Mouse (Mus musculus) bone marrow, adult 2 months (tissue): ENCODE results near the gene Efna4. TPM values are rescaled to one million over a fixed set of nuclear protein-coding genes. Genes with fewer than 3 reads are reported as not detected.

Source experiments
- H3K27ac ChIP-seq: fragments of 200-500 bp; 2 replicates; pipeline ENCODE4 v1.5.1; 2012; ENCODE audit warnings: low read depth, mild to moderate bottlenecking, control low read depth, inconsistent platforms, low read length; ENCODE audit not compliant: control insufficient read depth, poor library complexity, insufficient read depth
- H3K4me1 ChIP-seq: fragments of 200-500 bp; 2 replicates; pipeline ENCODE4 v1.6.1; 2011; ENCODE audit warnings: low read length; ENCODE audit not compliant: control insufficient read depth, insufficient read depth
- H3K4me3 ChIP-seq: fragments of 200-500 bp; replicated peaks from 2 replicates; pipeline ENCODE3; 2011; ENCODE audit warnings: mild to moderate bottlenecking, low read depth, low read length, control low read depth; ENCODE audit not compliant: control insufficient read depth
- CTCF ChIP-seq: fragments of 200-500 bp; IDR thresholded peaks from 2 replicates; pipeline ENCODE4 v1.5.1; 2011; ENCODE audit warnings: low read length, control low read depth; ENCODE audit not compliant: control insufficient read depth, insufficient read depth
- POLR2A ChIP-seq: fragments of 200-500 bp; IDR thresholded peaks from 2 replicates; pipeline ENCODE4 v1.6.1; 2011; ENCODE audit warnings: low read depth, mild to moderate bottlenecking, control low read depth, low read length, borderline replicate concordance; ENCODE audit not compliant: control insufficient read depth
- WGBS: fragments of 180-500 bp; shearing (Covaris S2); methylation state at CpG from one replicate; pipeline ENCODE4 v1.1.7; 2018; 5-methylcytosine and 5-hydroxymethylcytosine counted together
- polyA plus RNA-seq: library from polyadenylated mRNA; stranded (reverse); fragments of >200 nt; gene quantifications from 2 replicates; pipeline ENCODE4 v1.2.4, GENCODE M21; 2011; ENCODE audit warnings: low replicate concordance; ENCODE audit not compliant: missing spikeins, insufficient read depth, insufficient read length

Gene Efna4
- polyA plus RNA-seq, 1 experiment = not detected

DNA sequence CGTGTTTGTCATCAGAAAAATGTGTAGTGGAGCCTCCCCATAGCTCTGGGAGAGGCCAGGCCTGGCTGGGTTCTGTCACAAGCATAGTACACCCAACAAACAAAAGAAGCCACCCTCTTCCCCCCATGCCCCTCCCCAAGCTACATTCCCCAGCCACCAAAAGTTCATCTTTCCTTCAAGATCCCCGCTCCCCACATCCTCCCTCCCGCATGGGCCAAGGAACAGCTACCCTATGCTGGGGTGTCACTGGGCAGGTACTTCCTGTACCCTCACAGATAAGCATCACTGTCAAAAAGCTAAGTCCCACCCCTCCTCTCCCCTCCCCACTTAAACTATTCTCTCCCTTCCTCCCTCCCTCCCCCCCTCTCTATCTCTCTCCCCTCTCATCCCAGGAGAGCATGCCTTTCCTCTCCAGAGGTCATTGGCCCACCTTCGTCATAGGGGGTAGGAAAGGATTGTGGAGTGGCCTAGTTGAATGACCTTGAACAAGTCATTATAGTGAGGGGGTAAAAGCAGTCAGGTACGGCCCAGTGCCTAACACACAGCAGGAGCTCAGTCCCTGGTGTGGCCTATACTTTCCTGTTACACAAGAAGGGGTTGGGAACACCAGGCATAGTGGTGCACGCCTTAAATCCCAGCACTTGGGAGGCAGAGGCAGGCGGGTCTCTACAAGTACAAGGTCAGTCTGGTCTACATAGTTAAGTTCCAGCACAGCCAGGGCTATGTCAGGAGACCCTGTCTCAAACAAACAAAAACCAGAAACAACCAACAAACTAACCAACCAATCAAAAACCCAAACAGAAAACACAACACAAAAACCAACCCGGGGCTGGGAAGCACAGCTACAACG is 44.4 kb upstream of the Efna4 start:
- H3K4me1 ChIP-seq = peaks cover 6% of the 10 kb centered on the region
- H3K4me3 ChIP-seq = no peak overlapping the region

DNA sequence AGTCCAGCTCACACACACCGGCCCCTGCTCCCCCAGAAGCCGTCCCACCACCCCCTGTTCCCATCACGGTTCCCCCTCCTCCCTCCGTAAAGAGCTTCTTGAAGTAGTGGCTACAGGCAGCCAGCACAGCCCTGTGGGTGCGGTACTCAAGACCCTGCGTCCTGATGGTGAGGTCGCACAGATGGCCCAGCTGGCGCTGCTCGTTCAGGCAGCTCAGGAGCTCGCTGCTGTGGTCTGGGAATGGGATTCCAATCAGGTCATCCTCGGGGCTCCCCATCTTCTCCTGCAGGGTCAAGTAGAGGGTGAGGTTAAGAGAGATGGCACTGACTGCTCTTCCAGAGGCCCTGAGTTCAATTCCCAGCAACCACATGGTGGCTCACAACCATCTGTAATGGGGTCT is 43.4 kb upstream of the Efna4 start:
- H3K27ac ChIP-seq = no peak overlapping the region
- no peak overlapping the region for H3K4me3 ChIP-seq
- WGBS = 92% methylated on average over 11 of the region's 11 CpGs
- TF ChIP-seq CTCF (no peak), POLR2A (no peak)
- peaks cover 6% of the 10 kb centered on the region for H3K4me1 ChIP-seq

More for the DNA sequence above, 44.4 kb upstream of the Efna4 start:
- no peak for TF ChIP-seq CTCF
- TF ChIP-seq POLR2A = no peak
- no peak overlapping the region for H3K27ac ChIP-seq
- WGBS = 78% methylated on average over 9 of the region's 9 CpGs

- 94% methylated on average over 18 of the region's 18 CpGs for WGBS
- H3K4me1 ChIP-seq = peaks cover 6% of the 10 kb centered on the region
- H3K27ac ChIP-seq = no peak overlapping the region
- no peak overlapping the region for H3K4me3 ChIP-seq
- TF ChIP-seq POLR2A (no peak), CTCF (no peak)
These were observed 42.9 kb upstream of the Efna4 start for GRCm38 (mm10) chr3:89380711-89381110.

DNA sequence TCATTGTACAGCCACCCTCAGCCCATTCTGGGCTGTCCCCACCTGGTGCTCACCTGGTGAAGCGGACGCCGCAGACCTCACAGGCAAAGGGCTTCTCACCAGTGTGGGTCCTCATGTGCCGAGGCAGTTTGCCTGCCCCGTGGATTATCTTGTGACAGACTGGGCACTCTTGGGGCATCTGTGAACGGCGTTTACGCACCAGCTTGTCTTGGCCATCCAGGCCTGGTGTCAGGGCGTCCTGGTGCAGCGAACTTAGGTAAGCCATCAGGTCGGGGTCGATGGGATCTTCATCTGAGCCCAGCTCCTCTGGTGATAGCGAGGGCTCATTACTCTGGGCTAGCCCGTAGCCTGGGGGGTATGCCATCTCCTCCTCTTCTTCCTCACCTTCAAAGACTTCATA is 42.5 kb upstream of the Efna4 start:
- no peak overlapping the region for H3K27ac ChIP-seq
- no peak overlapping the region for H3K4me3 ChIP-seq
- H3K4me1 ChIP-seq = peaks cover 6% of the 10 kb centered on the region
- 90% methylated on average over 14 of the region's 14 CpGs for WGBS
- TF ChIP-seq POLR2A = no peak

DNA sequence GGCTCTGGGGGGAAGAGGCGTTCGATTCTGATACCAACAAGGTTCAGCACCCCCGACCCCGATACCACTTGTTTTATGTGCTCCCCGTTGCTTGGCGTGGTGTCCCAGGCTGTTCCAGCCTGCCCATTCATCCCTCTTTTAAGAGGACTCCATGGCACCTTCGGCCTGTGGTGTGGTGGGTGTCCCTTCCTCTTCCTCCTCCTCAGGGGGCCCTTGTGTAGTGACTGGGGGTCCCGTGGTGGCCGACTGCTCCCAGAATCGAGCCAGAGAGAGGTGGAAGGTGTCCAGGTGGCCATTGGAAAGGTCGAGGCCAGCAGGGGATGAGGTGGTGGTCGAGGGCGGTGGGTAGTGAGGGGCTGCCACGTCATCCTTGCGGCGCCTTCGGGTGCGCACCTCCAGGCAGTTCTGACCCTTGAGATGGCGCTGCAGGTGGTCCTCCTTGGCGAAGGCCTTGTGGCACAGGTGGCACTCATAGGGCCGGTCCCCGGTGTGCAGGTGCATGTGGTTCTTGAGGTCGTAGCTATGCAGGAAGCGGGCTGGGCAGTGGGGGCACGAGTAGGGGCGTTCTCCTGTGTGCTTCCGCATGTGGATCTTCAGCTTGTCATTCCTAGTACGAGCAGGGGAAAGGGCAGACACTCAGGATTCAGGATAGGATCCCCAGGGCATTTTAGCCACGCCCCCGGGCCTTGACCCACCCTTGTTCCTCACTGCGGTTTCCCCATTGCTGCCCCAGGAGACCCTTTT is 41.7 kb upstream of the Efna4 start:
- 70% methylated on average over 31 of the region's 31 CpGs for WGBS
- Histone ChIP-seq H3K27ac (0 out of 2 replicates have a peak overlapping the region, but pooled peaks have one; percentile 10), H3K4me1 (peaks cover 6% of the 10 kb centered on the region), H3K4me3 (no peak overlapping the region)
- TF ChIP-seq POLR2A = peak; percentile 10; the same call in 1 of the 2 replicates
- TF ChIP-seq CTCF = no peak

- TF ChIP-seq CTCF (peak; percentile 79), POLR2A (no peak; the same call in 1 of the 2 replicates)
- peak overlapping the region; percentile 57 for H3K27ac ChIP-seq
- 5% methylated on average over 28 of the region's 29 CpGs for WGBS
- H3K4me1 ChIP-seq = 0 out of 2 replicates have a peak, but pooled peaks cover 4% of the 10 kb centered on the region
- H3K4me3 ChIP-seq = peak overlapping the region; percentile 14
These were observed 40.7 kb upstream of the Efna4 start for GRCm38 (mm10) chr3:89378394-89379067.

DNA sequence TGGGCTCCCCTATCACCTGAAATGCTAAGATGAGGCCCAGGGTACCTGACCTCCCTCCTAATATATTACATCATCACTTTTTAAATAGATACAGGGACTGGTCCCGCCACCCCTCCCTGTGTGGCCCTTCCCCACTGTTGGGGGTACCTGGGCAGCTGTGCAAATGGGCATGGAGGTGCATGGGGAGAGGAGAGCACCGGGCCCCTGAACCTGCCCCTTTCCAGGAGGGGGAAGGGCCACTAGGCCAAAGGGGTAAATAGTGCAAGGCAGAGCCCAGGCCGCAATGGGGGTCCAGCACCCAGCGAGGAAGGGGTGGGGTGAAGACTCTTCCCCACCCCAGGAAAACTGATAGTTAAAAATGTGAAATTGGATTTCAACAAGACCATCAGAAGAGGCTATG is 40.0 kb upstream of the Efna4 start:
- H3K4me1 ChIP-seq = 0 out of 2 replicates have a peak, but pooled peaks cover 4% of the 10 kb centered on the region
- 75% methylated on average over 4 of the region's 4 CpGs for WGBS
- TF ChIP-seq POLR2A (no peak), CTCF (no peak)
- H3K27ac ChIP-seq = no peak overlapping the region
- no peak overlapping the region for H3K4me3 ChIP-seq

- no peak overlapping the region for H3K27ac ChIP-seq
- H3K4me1 ChIP-seq = no peaks in the 10 kb centered on the region
- TF ChIP-seq POLR2A (no peak), CTCF (no peak)
- 53% methylated on average over 5 of the region's 5 CpGs for WGBS
- no peak overlapping the region for H3K4me3 ChIP-seq
These were observed 35.9 kb upstream of the Efna4 start for GRCm38 (mm10) chr3:89373581-89374231.
